Mouse (Mus musculus): ENCODE data around the gene Pla2g10. TPM values are rescaled to one million over a fixed set of nuclear protein-coding genes. Genes with fewer than 3 reads are reported as not detected.
A peak's percentile ranks its signal among the peaks of the same experiment; 100 is the strongest.
"Not testable (repeated sequence)": the region's sequence is repeated elsewhere in the genome, so short reads cannot be mapped to it uniquely, and the experiment has no call there.

Pla2g10 gene
- polyA plus RNA-seq, 1 experiment from 2014 or later: 0.19 TPM

GRCm38 (mm10) chr16:13739044-13739443 is 8.3 kb upstream of the Pla2g10 start:
- not testable (repeated sequence) for H3K36me3 ChIP-seq (ENCODE audit: control insufficient read depth, insufficient read depth, low read length); H3K9me3 ChIP-seq (ENCODE audit: control insufficient read depth, low read length); ATAC-seq (ENCODE audit: low FRiP score); H3K27ac ChIP-seq (ENCODE audit: low read depth, low read length); H3K27me3 ChIP-seq (ENCODE audit: control insufficient read depth, insufficient read depth, low read length); H3K9ac ChIP-seq (ENCODE audit: low read length); H3K4me2 ChIP-seq; H3K4me3 ChIP-seq (ENCODE audit: low read depth, low read length); H3K4me1 ChIP-seq (ENCODE audit: control insufficient read depth, insufficient read depth, low read length); DNase-seq (ENCODE audit: low spot score, missing footprints)
- 63% methylated on average over 4 of the region's 4 CpGs for WGBS

DNA sequence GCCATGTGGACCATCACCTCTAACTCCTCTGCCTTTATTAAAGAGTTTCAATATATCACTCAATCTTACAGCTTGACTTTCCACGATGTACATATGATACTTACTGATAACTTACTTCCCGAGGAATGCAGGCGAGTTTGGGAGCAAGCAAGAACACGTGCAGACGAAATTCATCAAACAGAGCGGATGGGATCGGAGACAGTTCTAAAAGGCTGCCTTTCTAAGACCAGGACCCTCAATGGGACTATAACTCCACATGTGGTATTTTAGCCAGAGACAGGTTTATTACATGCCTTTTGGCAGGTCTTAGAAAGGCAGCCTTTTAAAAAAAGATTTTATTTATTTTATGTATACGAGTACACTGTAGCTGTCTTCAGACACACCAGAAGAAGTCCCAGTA is 5.2 kb upstream of the Pla2g10 start:
- no peak overlapping the region for H3K4me3 ChIP-seq (ENCODE audit: low read depth, low read length)
- H3K36me3 ChIP-seq (ENCODE audit: control insufficient read depth, insufficient read depth, low read length): no peaks in the 10 kb centered on the region
- H3K9ac ChIP-seq (ENCODE audit: low read length): no peak overlapping the region
- DNase-seq (ENCODE audit: low spot score, missing footprints) (no peak), ATAC-seq (ENCODE audit: low FRiP score) (no peak)
- 91% methylated on average over 8 of the region's 8 CpGs for WGBS
- no peaks in the 10 kb centered on the region for H3K27me3 ChIP-seq (ENCODE audit: control insufficient read depth, insufficient read depth, low read length)
- no peaks in the 10 kb centered on the region for H3K4me1 ChIP-seq (ENCODE audit: control insufficient read depth, insufficient read depth, low read length)
- H3K9me3 ChIP-seq (ENCODE audit: control insufficient read depth, low read length): no peaks in the 10 kb centered on the region
- no peak overlapping the region for H3K27ac ChIP-seq (ENCODE audit: low read depth, low read length)
- H3K4me2 ChIP-seq: no peak overlapping the region

- peak; percentile 33; the same call in 1 of the 2 replicates for ATAC-seq (ENCODE audit: low FRiP score)
Measured at GRCm38 (mm10) chr16:13733518-13734137, 2.8 kb upstream of the Pla2g10 start.

DNA sequence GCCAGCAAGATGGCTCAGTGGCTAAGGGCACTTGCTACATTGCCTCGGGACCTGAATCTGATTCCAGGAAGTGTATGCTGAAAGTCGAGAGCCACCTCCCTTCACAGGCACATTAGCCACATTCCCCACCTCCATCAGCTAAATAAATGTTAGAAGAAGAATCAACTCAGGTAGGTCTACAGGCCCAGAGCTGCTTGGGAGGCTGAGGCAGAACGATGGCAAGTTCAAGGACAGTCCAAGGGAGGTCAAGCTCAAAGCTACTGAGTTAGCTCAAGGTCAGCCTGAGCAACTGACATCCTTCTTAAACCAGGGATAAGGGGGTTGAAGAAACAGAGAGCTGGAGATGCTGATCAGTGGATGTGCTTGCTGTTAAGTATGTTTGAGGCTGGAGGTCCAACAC is 2.0 kb upstream of the Pla2g10 start:
- H3K4me3 ChIP-seq (ENCODE audit: low read depth, low read length): no peak overlapping the region
- H3K9ac ChIP-seq (ENCODE audit: low read length): no peak overlapping the region
- no peaks in the 10 kb centered on the region for H3K9me3 ChIP-seq (ENCODE audit: control insufficient read depth, low read length)
- no peak overlapping the region for H3K27ac ChIP-seq (ENCODE audit: low read depth, low read length)
- no peak for ATAC-seq (ENCODE audit: low FRiP score)
- H3K27me3 ChIP-seq (ENCODE audit: control insufficient read depth, insufficient read depth, low read length): no peaks in the 10 kb centered on the region
- H3K36me3 ChIP-seq (ENCODE audit: control insufficient read depth, insufficient read depth, low read length): no peaks in the 10 kb centered on the region
- no peak overlapping the region for H3K4me2 ChIP-seq
- H3K4me1 ChIP-seq (ENCODE audit: control insufficient read depth, insufficient read depth, low read length): no peaks in the 10 kb centered on the region
- DNase-seq (ENCODE audit: low spot score, missing footprints): no peak
- WGBS: 79% methylated on average over 3 of the region's 3 CpGs

More at GRCm38 (mm10) chr16:13733518-13734137, 2.8 kb upstream of the Pla2g10 start:
- Histone ChIP-seq H3K4me3 (ENCODE audit: low read depth, low read length) (no peak overlapping the region), H3K36me3 (ENCODE audit: control insufficient read depth, insufficient read depth, low read length) (no peaks in the 10 kb centered on the region), H3K4me2 (no peak overlapping the region), H3K4me1 (ENCODE audit: control insufficient read depth, insufficient read depth, low read length) (no peaks in the 10 kb centered on the region), H3K9ac (ENCODE audit: low read length) (no peak overlapping the region), H3K27me3 (ENCODE audit: control insufficient read depth, insufficient read depth, low read length) (no peaks in the 10 kb centered on the region), H3K9me3 (ENCODE audit: control insufficient read depth, low read length) (no peaks in the 10 kb centered on the region), H3K27ac (ENCODE audit: low read depth, low read length) (no peak overlapping the region)
- 25% methylated on average over 9 of the region's 9 CpGs for WGBS
- DNase-seq (ENCODE audit: low spot score, missing footprints): peak; percentile 91

DNA sequence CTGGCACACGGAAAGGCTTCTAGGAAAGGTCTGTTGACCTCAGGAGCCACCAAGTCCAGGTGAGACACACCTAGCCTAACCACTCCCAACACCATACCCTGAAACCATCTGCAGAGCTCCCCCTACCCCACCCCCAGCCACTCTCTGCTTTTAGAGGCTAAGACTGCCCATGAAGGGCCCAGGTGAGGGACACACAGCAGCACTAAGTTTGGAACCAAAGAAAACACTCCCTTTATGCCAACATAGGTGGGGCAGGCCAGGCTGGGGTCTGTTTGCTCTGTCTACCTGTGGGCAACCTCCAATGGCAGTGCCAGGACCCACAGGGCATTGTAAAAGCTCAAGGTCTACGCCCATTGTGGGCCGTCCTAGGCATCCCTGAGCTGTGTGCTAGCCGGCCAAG is 1.4 kb downstream of the Pla2g10 start:
- no peak overlapping the region for H3K4me2 ChIP-seq
- no peaks in the 10 kb centered on the region for H3K4me1 ChIP-seq (ENCODE audit: control insufficient read depth, insufficient read depth, low read length)
- WGBS: 84% methylated on average over 4 of the region's 4 CpGs
- no peak for ATAC-seq (ENCODE audit: low FRiP score)
- H3K9ac ChIP-seq (ENCODE audit: low read length): no peak overlapping the region
- H3K9me3 ChIP-seq (ENCODE audit: control insufficient read depth, low read length): no peaks in the 10 kb centered on the region
- no peaks in the 10 kb centered on the region for H3K36me3 ChIP-seq (ENCODE audit: control insufficient read depth, insufficient read depth, low read length)
- DNase-seq (ENCODE audit: low spot score, missing footprints): no peak
- H3K4me3 ChIP-seq (ENCODE audit: low read depth, low read length): no peak overlapping the region
- H3K27ac ChIP-seq (ENCODE audit: low read depth, low read length): no peak overlapping the region
- H3K27me3 ChIP-seq (ENCODE audit: control insufficient read depth, insufficient read depth, low read length): no peaks in the 10 kb centered on the region

GRCm38 (mm10) chr16:13727811-13728335 is 2.9 kb downstream of the Pla2g10 start:
- 84% methylated on average over 5 of the region's 5 CpGs for WGBS
- Histone ChIP-seq H3K36me3 (ENCODE audit: control insufficient read depth, insufficient read depth, low read length) (no peaks in the 10 kb centered on the region), H3K4me1 (ENCODE audit: control insufficient read depth, insufficient read depth, low read length) (no peaks in the 10 kb centered on the region)

DNA sequence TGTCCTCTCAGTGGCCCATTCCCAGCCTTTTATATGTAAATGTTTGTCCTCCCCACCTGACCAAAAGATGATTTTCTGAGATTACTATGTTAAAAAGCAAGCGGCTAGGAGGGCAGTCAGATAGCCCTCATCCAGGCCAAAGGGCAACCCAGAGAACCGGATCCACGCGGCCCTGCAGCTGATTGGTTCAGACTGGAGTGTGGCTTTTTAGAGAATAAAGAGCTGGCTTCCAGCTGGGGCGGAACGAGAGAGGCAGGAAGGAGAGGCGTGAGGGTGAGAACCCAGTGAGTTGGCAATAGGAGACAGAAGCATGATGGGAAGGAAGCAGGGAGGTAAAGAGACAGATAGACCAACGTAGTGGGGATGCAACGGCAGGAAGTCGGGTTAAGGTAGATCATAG is 7.8 kb downstream of the Pla2g10 start:
- Histone ChIP-seq H3K27me3 (ENCODE audit: control insufficient read depth, insufficient read depth, low read length) (no peaks in the 10 kb centered on the region), H3K27ac (ENCODE audit: low read depth, low read length) (no peak overlapping the region), H3K4me3 (ENCODE audit: low read depth, low read length) (no peak overlapping the region), H3K9me3 (ENCODE audit: control insufficient read depth, low read length) (no peaks in the 10 kb centered on the region), H3K36me3 (ENCODE audit: control insufficient read depth, insufficient read depth, low read length) (no peaks in the 10 kb centered on the region), H3K9ac (ENCODE audit: low read length) (no peak overlapping the region), H3K4me1 (ENCODE audit: control insufficient read depth, insufficient read depth, low read length) (no peaks in the 10 kb centered on the region), H3K4me2 (no peak overlapping the region)
- DNase-seq (ENCODE audit: low spot score, missing footprints): no peak
- ATAC-seq (ENCODE audit: low FRiP score): no peak
- 42% methylated on average over 10 of the region's 10 CpGs for WGBS

More at GRCm38 (mm10) chr16:13727811-13728335, 2.9 kb downstream of the Pla2g10 start:
- ATAC-seq (ENCODE audit: low FRiP score) (no peak), DNase-seq (ENCODE audit: low spot score, missing footprints) (no peak)
- Histone ChIP-seq H3K4me2 (no peak overlapping the region), H3K4me3 (ENCODE audit: low read depth, low read length) (no peak overlapping the region), H3K27ac (ENCODE audit: low read depth, low read length) (no peak overlapping the region), H3K9ac (ENCODE audit: low read length) (no peak overlapping the region), H3K27me3 (ENCODE audit: control insufficient read depth, insufficient read depth, low read length) (no peaks in the 10 kb centered on the region), H3K9me3 (ENCODE audit: control insufficient read depth, low read length) (no peaks in the 10 kb centered on the region)

- no peak overlapping the region for H3K4me2 ChIP-seq
- H3K4me1 ChIP-seq (ENCODE audit: control insufficient read depth, insufficient read depth, low read length): no peaks in the 10 kb centered on the region
- no peaks in the 10 kb centered on the region for H3K27me3 ChIP-seq (ENCODE audit: control insufficient read depth, insufficient read depth, low read length)
- no peak for DNase-seq (ENCODE audit: low spot score, missing footprints)
- WGBS: 78% methylated on average over 2 of the region's 2 CpGs
- H3K36me3 ChIP-seq (ENCODE audit: control insufficient read depth, insufficient read depth, low read length): no peaks in the 10 kb centered on the region
- no peak overlapping the region for H3K27ac ChIP-seq (ENCODE audit: low read depth, low read length)
- no peak overlapping the region for H3K4me3 ChIP-seq (ENCODE audit: low read depth, low read length)
- ATAC-seq (ENCODE audit: low FRiP score): no peak
- H3K9me3 ChIP-seq (ENCODE audit: control insufficient read depth, low read length): no peaks in the 10 kb centered on the region
- no peak overlapping the region for H3K9ac ChIP-seq (ENCODE audit: low read length)
Measured at GRCm38 (mm10) chr16:13716821-13717553, 13.8 kb downstream of the Pla2g10 start.

DNA sequence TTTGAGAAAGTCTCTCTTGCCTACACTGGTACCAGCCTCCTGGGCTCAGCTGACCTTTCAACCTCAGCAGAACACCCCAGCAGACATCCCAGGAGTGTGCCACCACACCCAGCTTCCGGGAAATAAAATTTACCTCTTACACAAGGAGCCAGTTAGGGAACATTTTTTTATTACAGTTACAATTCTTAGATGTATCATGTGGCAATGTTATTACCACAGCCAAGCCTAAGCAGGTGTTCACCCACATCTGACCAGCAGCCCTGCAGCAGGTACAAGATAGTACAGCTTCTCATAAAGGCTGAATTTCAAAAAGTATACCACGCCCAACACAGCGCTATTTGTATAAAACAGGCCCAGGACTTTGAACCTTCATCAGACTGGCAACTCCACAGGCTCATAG is 15.9 kb downstream of the Pla2g10 start:
- DNase-seq (ENCODE audit: low spot score, missing footprints) (no peak), ATAC-seq (ENCODE audit: low FRiP score) (no peak)
- no peak overlapping the region for H3K27ac ChIP-seq (ENCODE audit: low read depth, low read length)
- no peaks in the 10 kb centered on the region for H3K4me1 ChIP-seq (ENCODE audit: control insufficient read depth, insufficient read depth, low read length)
- H3K4me3 ChIP-seq (ENCODE audit: low read depth, low read length): no peak overlapping the region
- H3K9me3 ChIP-seq (ENCODE audit: control insufficient read depth, low read length): no peaks in the 10 kb centered on the region
- no peaks in the 10 kb centered on the region for H3K36me3 ChIP-seq (ENCODE audit: control insufficient read depth, insufficient read depth, low read length)
- H3K9ac ChIP-seq (ENCODE audit: low read length): no peak overlapping the region
- WGBS: 87% methylated on average over 3 of the region's 3 CpGs
- H3K4me2 ChIP-seq: no peak overlapping the region
- H3K27me3 ChIP-seq (ENCODE audit: control insufficient read depth, insufficient read depth, low read length): no peaks in the 10 kb centered on the region

All from midbrain, embryonic 11.5 days (tissue).